Mouse (Mus musculus): Measurements from ENCODE around the gene Lekr1. TPM values are rescaled to one million over a fixed set of nuclear protein-coding genes. Genes with fewer than 3 reads are reported as not detected.

Gene Lekr1
- total and polyA plus RNA-seq, 3 experiments = 1.8 to 2.5 TPM; not detected in 1

DNA sequence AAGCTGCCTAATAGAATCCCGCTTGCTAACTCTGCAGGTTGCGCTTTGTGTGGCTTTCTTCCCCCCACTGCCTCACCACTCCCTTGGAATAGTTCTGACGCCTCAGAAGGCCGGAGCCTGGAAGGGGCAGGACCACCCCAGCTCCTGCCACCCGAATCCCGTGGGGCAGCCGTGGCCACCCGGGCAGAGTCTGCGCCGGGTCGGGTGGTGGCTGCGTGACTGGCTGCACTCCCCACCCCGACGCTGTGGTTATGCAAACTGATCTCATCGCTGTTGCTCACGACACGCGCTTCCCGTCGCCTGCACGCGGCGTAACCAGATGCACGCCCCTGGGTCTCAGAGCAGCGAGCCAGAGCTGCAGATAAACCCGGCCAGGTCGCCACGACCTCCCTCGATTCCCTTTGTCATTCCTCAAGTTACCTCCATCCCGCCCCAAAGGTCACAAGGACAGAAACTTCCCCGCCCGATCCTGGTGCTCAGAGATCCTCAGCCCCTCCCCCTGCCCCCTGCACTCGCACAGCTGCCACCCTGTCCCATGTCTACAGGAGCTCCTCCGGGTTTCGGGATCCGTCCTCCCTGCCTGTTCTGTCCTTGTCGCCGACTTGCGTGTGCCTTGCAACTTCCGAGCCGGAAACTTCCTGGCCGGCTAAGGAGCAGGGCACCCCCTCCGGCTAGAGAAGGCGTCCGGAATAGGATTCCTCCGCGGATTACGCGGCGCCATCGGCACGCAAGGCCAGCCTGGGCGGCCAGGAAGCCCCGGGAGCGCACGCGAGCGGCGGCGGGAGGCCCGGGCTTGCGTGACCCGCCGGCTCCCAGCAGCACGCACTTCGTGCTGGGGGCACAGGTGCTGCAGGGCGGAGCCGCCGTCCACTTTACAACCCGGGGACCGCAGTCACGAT, 7.1 kb upstream of the Lekr1 start (continued):
- TF ChIP-seq HCFC1 (IDR thresholded peaks at IDR 0.05; ENCODE audit: low read depth, low read length) (peak; percentile 31; the same call in 1 of the 2 replicates), ELF1 (IDR thresholded peaks at IDR 0.05; ENCODE audit: low read depth, low read length) (no peak), ETS1 (IDR thresholded peaks at IDR 0.05; ENCODE audit: low read depth, low read length) (peak; percentile 54; the same call in 1 of the 2 replicates), MAZ (IDR thresholded peaks at IDR 0.05; ENCODE audit: low read depth, low read length) (no peak; the same call in 1 of the 2 replicates), NRF1 (IDR thresholded peaks at IDR 0.05; ENCODE audit: insufficient read depth, low read depth, low read length, poor library complexity, severe bottlenecking) (0 out of 2 replicates have a peak, but pooled peaks have one; percentile 29), POLR2AphosphoS2 (IDR thresholded peaks at IDR 0.05; ENCODE audit: low read length) (peak; percentile 43; the same call in 1 of the 2 replicates), MAX (IDR thresholded peaks at IDR 0.05; ENCODE audit: low read length) (peak; percentile 90), RCOR1 (IDR thresholded peaks at IDR 0.05; ENCODE audit: low read depth, low read length) (no peak), TBP (IDR thresholded peaks at IDR 0.05; ENCODE audit: low read depth, low read length) (0 out of 2 replicates have a peak, but pooled peaks have one; percentile 28), ZMIZ1 (IDR thresholded peaks at IDR 0.05; ENCODE audit: low read depth, low read length) (no peak), CTCF (IDR thresholded peaks at IDR 0.05 in 2 of 3, conservative IDR thresholded peaks at IDR 0.05 in 1 of 3; ENCODE audit: control insufficient read depth in 1 of 3, insufficient read depth in 1 of 3, low read depth in 2 of 3, low read length in 3 of 3, poor library complexity in 1 of 3, severe bottlenecking in 1 of 3) (no peak), BHLHE40 (IDR thresholded peaks at IDR 0.05; ENCODE audit: borderline replicate concordance, low read depth, low read length) (peak; percentile 79; the same call in 1 of the 2 replicates), CHD1 (IDR thresholded peaks at IDR 0.05; ENCODE audit: low read depth, low read length) (no peak), UBTF (IDR thresholded peaks at IDR 0.05; ENCODE audit: borderline replicate concordance, insufficient read depth, low read depth, low read length) (0 out of 2 replicates have a peak, but pooled peaks have one; percentile 52), ZNF384 (IDR thresholded peaks at IDR 0.05; ENCODE audit: low read depth, low read length) (no peak), MEF2A (IDR thresholded peaks at IDR 0.05; ENCODE audit: extremely low read depth, insufficient replicate concordance, low read depth, low read length, poor library complexity, severe bottlenecking) (no peak), USF1 (IDR thresholded peaks at IDR 0.05; ENCODE audit: low read depth, low read length) (no peak), SIN3A (IDR thresholded peaks at IDR 0.05; ENCODE audit: low read length) (peak; percentile 61)

DNA sequence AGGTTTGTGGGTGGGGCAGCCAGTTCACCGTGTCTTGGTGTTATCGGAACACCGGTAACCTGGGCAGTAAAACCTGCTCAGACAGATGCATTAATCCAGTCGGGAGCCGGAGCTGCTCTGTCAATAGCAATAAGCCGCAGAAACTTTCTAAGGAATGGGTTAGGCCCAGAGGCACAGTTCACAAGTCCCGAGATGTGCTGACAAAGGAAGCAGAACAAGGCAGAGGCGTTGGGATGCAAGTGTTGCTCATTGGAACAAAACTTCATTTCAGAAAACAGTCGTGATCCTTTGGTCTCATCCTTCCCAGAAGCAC, 6.5 kb upstream of the Lekr1 start:
- Histone ChIP-seq H3K27me3 (ENCODE audit: control insufficient read depth in 1 of 2, insufficient read depth in 2 of 2, low read length in 2 of 2) (no peaks in the 10 kb centered on the region; a peak in 2 of 4 replicates), H3K79me2 (ENCODE audit: control insufficient read depth, insufficient read depth, low read length, poor library complexity) (no peaks in the 10 kb centered on the region; the same call in 1 of the 2 replicates), H3K4me1 (ENCODE audit: control insufficient read depth in 1 of 2, insufficient read depth in 2 of 2, low read length in 2 of 2) (no peaks in the 10 kb centered on the region; a peak in 1 of 4 replicates), H3K36me3 (ENCODE audit: control insufficient read depth in 1 of 2, insufficient read depth in 2 of 2, low read length in 2 of 2) (peaks cover 0 to 4% of the 10 kb centered on the region in 2 experiments; a peak in 2 of 4 replicates), H3K9ac (ENCODE audit: control insufficient read depth, low read depth, low read length, poor library complexity, severe bottlenecking) (peak overlapping the region; percentile 68), H3K27ac (ENCODE audit: control insufficient read depth, low read depth, low read length) (no peak overlapping the region), H3K4me3 (ENCODE audit: control insufficient read depth in 1 of 2, insufficient read depth in 1 of 2, low read depth in 2 of 2, low read length in 2 of 2) (peak overlapping the region; percentile 75 to 79; a peak in 3 of 4 replicates), H3K9me3 (replicated peaks; ENCODE audit: insufficient read depth, low read length) (no peaks in the 10 kb centered on the region)
- DNase-seq (ENCODE audit: low read depth, low spot score) = no peak
- TF ChIP-seq MXI1 (IDR thresholded peaks at IDR 0.05; ENCODE audit: low read depth, low read length) = 0 out of 2 replicates have a peak, but pooled peaks have one; percentile 0
- TF ChIP-seq POLR2A (IDR thresholded peaks at IDR 0.05; ENCODE audit: control insufficient read depth in 1 of 2, insufficient read depth in 1 of 2, low read depth in 1 of 2, low read length in 2 of 2, poor library complexity in 1 of 2) = no peak

Measured in MEL (cell line).